Mouse (Mus musculus) gastrocnemius, postnatal 36 days (tissue): ENCODE measurements at regions not wholly inside any gene's neighbourhood (a gene's known extent, or its start where the extent isn't known, plus 50 kb on each side); places are given as distances from the start of the nearest gene placed in this dataset.

Experiments
- DNase-seq, 2 experiments: peaks; one replicate each; pipeline ENCODE4 v3.0.0; 2022
- intact Hi-C: fragments of 180-260 bp; cut with DNase I; formaldehyde crosslinking; loops from one replicate; pipeline ENCODE4 v1.15.1; 2025

DNA sequence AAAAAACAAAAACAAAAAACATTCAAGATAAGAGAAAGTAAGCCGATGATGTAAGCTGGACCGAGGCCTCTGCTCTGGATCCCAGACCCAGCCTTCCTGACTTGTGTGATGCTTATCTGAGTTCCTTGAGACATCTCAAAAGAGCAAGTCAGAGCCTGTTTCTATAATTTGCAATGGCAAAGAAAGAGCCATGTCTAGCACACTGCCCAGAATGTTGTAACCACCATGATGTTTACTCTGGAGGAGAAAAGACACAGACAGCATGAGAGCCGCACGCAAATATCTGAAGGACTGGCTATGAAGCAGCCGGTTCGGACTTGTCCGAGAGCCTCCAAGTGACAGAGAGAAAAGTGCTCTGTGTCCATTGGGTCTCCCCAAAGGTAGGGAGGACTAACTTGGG is 52.2 kb upstream of the C1qtnf3 start:
- no peak for DNase-seq
- intact Hi-C loops, result loop anchor here (10.0 kb wide), 1 partner anchor 385 kb away; no protein-coding TSS in a partner anchor

DNA sequence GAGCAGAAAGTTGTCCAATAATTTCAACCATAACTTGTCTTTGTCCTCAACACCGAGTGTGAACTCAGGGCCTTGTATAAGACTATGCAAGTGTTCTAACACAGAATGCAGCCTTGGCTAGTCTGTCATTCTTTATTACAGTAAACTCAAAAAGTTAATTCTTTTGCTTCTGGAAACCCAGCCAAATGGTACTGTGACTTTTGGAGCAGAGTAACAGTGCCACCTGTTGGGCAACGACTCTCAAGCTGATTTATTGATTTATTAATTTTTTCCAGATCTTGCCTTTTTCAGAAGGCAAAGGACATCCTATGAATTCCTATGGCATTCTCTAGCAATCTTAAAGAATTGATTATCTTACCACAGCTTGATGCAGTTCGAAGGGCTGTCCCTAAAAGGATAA is 51.1 kb upstream of the C1qtnf3 start:
- DNase-seq, result no peak
- intact Hi-C loops, result no loop called here

DNA sequence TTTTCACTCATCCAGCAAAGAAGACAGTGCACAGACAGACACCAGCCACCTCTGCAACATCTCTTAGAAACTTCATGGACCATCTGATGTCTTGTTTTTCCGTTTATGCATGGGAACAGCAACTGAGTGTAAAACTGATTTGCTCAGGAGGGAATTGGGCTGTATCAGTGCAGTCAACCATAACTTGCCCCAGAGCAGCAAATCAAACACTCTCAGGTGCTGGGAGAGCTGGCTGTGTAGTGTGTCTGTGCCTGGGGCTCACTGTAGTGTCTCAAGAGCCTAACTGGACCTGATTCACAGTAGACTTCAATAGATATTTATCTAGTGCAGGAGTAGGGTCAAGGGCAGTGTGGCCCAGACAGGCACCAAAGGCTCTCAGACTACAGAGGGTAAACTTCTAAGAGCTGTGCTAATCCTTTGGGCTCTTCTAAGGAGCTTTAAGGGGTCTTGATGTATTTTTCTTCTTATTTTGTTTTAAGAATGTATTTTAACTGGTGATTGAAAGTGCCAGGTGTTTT is 50.3 kb upstream of the C1qtnf3 start:
- no peak for DNase-seq
- intact Hi-C loops, result no loop called here
